Mouse (Mus musculus): ENCODE measurements at regions not wholly inside any gene's neighbourhood (a gene's known extent, or its start where the extent isn't known, plus 50 kb on each side); places are given as distances from the start of the nearest gene placed in this dataset.

- TF ChIP-seq CHD2 (IDR thresholded peaks at IDR 0.05; ENCODE audit: low read depth, low read length) (no peak), ZNF384 (IDR thresholded peaks at IDR 0.05; ENCODE audit: low read depth, low read length) (no peak), MAFK (IDR thresholded peaks at IDR 0.05; ENCODE audit: insufficient read depth, low read depth, low read length) (no peak), HCFC1 (IDR thresholded peaks at IDR 0.05; ENCODE audit: borderline replicate concordance, insufficient read depth, low read length) (no peak)
These were observed 83.7 kb upstream of the Zfp804b start for GRCm38 (mm10) chr5:7428291-7428690.
